Mouse (Mus musculus) midbrain, embryonic 15.5 days (tissue): ENCODE results near the gene Mum1. TPM values are rescaled to one million over a fixed set of nuclear protein-coding genes. Genes with fewer than 3 reads are reported as not detected.

Source experiments
- ATAC-seq: fragments of 200-750 bp; cut with Nextera tagmentation; replicated peaks from 2 replicates; pipeline ENCODE4 v1.8.0; 2017; ENCODE audit warnings: moderate TSS enrichment
- H3K27ac ChIP-seq: fragments of 300-500 bp; sonication (generic); 2 replicates; pipeline ENCODE4 v1.5.1; 2015; ENCODE audit warnings: mild to moderate bottlenecking, inconsistent platforms
- H3K27me3 ChIP-seq: fragments of 300-500 bp; sonication (generic); replicated peaks from 2 replicates; pipeline ENCODE4 v1.6.1; 2015; ENCODE audit warnings: inconsistent platforms
- H3K36me3 ChIP-seq: fragments of 300-500 bp; sonication (generic); replicated peaks from 2 replicates; pipeline ENCODE4 v1.6.1; 2015; ENCODE audit warnings: inconsistent platforms
- H3K4me1 ChIP-seq: fragments of 300-500 bp; sonication (generic); 2 replicates; pipeline ENCODE4 v1.6.1; 2015; ENCODE audit warnings: inconsistent platforms
- H3K4me2 ChIP-seq: fragments of 300-500 bp; sonication (generic); 2 replicates; pipeline ENCODE4 v1.6.1; 2015; ENCODE audit warnings: inconsistent platforms, mild to moderate bottlenecking, moderate library complexity
- H3K4me3 ChIP-seq: fragments of 300-500 bp; sonication (generic); 2 replicates; pipeline ENCODE4 v1.5.1; 2015; ENCODE audit warnings: mild to moderate bottlenecking, inconsistent platforms
- H3K9ac ChIP-seq: fragments of 300-500 bp; sonication (generic); 2 replicates; pipeline ENCODE4 v1.6.1; 2015; ENCODE audit warnings: mild to moderate bottlenecking, inconsistent platforms
- H3K9me3 ChIP-seq: fragments of 300-500 bp; sonication (generic); 2 replicates; pipeline ENCODE4 v1.6.1; 2016; ENCODE audit warnings: inconsistent platforms
- WGBS: fragments of 180-500 bp; shearing (Covaris S2); methylation state at CpG from one replicate; pipeline ENCODE4 v1.1.7; 2015; ENCODE audit warnings: mixed read lengths; 5-methylcytosine and 5-hydroxymethylcytosine counted together
- polyA plus RNA-seq: library from polyadenylated mRNA; unstranded; fragments of >200 nt; fragmentation: Nextera tagmentation; extraction: Ambion mirVana; gene quantifications from 2 replicates; pipeline ENCODE4 v1.2.1, GENCODE M21; 2015

The Mum1 gene
- polyA plus RNA-seq, 1 experiment from 2014 or later: 59.5 TPM

DNA sequence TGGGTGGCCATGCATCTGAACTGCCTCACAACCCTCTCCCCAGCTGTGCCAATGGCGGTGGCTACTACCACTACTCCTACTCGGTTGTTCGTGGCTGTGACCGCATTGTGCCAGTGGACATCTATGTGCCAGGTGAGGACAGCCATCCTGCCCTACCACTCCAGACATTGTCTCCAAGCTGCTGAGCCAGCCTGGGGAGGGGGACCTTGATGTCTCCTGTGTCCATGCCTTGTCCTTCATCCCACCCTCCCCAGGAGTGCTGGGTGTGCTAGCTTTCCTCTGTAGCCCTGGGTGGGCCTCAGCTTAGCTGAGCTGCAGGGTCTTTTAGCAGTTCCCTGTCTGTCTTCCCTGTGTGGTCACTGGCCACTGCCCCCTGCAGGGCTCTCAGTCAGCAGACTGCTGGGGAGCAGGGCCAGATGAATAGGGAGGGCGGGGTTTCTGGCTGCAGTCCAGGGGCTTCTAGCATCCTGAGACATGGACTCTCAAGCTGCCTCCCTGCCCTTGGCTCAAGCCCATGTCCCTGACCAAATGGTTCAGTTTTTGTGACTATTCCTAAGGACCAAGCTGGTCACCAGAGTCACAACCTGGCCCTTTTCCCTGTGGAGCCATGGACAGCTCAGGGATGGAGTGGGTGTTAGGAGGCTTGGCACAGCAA is 29.8 kb downstream of the Mum1 start:
- Histone ChIP-seq H3K4me2 (no peak overlapping the region), H3K4me1 (peaks cover 23% of the 10 kb centered on the region), H3K36me3 (peaks cover 24% of the 10 kb centered on the region; the same call in 1 of the 2 replicates), H3K4me3 (no peak overlapping the region), H3K27ac (no peak overlapping the region), H3K27me3 (no peaks in the 10 kb centered on the region), H3K9ac (no peak overlapping the region), H3K9me3 (no peaks in the 10 kb centered on the region)
- no peak for ATAC-seq
- 80% methylated on average over 5 of the region's 5 CpGs for WGBS

DNA sequence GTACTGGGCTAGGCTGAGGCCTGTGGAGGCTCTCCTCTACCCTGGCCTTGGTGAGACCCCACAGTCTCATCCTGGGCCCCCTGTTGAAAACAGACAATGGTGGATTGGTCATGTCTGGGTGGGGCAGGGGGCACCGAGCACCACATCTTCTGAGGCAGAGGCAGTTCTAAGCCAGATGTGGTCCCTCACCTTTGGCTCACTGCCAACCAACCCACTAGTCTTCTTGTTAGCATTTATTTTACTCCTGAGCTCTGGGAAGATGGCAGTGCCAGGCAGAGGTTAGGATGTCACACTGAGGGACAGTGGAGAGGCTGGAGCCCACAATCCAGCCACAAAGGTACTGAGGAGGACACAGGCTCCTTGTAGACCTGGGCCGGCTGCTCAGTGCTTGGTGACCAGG is 31.7 kb downstream of the Mum1 start:
- H3K27ac ChIP-seq: no peak overlapping the region
- no peaks in the 10 kb centered on the region for H3K9me3 ChIP-seq
- H3K36me3 ChIP-seq: peaks cover 24% of the 10 kb centered on the region; the same call in 1 of the 2 replicates
- ATAC-seq: no peak
- H3K4me1 ChIP-seq: peaks cover 36% of the 10 kb centered on the region
- no peak overlapping the region for H3K9ac ChIP-seq
- 90% methylated on average over 2 of the region's 2 CpGs for WGBS
- H3K4me2 ChIP-seq: no peak overlapping the region
- H3K4me3 ChIP-seq: no peak overlapping the region
- H3K27me3 ChIP-seq: no peaks in the 10 kb centered on the region

DNA sequence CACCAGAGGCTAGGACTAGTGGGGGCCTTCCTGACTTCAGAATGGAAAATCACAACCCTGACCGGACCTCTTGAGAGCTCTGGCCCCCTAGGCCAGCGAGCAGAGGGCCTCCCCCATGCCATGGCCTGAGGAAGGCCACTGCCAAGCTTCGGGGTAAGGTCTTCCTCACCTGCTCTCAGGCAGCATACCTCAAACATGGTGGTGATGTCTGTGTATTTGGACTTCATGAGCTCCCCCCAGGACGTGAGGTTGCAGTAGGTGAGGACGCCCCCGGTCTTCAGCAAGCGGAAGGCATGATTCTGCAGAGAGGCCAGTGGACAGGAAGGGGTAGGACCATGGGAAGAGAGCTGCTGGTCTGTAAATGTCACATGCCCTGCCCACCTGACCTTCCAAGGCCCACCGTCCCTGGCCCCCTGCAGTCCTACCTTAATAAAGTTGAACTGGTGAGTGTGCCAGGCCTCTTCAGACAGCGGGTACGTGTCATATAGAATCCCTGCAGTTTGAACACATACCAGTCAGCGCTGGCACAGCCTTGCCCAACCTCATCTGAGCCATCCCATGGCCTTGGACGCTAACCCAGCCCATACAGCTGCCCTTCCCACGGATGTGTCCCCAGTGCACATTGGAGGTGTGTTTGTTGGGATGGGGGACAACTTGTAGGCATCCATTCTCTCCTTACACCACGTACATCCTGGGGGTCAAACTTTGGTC is 32.7 kb downstream of the Mum1 start:
- 93% methylated on average over 14 of the region's 14 CpGs for WGBS
- peaks cover 36% of the 10 kb centered on the region for H3K4me1 ChIP-seq
- H3K9me3 ChIP-seq: no peaks in the 10 kb centered on the region
- peaks cover 24% of the 10 kb centered on the region; the same call in 1 of the 2 replicates for H3K36me3 ChIP-seq
- H3K27me3 ChIP-seq: no peaks in the 10 kb centered on the region
- H3K9ac ChIP-seq: 0 out of 2 replicates have a peak overlapping the region, but pooled peaks have one; percentile 17
- H3K27ac ChIP-seq: no peak overlapping the region
- H3K4me3 ChIP-seq: no peak overlapping the region
- no peak overlapping the region for H3K4me2 ChIP-seq
- no peak for ATAC-seq

DNA sequence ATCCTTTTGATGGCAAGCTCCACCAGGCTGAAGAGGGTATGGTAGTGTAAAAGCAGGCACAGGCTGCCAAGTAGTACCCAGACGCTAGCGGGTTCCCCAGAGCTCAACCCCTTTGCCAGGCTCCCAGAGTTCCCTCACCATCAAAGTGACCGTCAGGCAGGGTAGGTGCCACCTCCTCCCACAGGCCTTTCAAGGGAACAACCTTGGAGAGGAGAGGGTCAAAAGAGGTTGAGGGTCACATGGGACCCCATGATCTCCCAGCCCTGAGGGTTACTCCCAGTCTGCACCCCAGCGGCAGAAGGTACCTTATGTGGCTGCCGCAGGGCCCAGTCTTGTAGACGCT is 33.2 kb downstream of the Mum1 start:
- no peak overlapping the region for H3K27ac ChIP-seq
- H3K4me3 ChIP-seq: no peak overlapping the region
- H3K4me1 ChIP-seq: peaks cover 40% of the 10 kb centered on the region
- 68% methylated on average over 6 of the region's 6 CpGs for WGBS
- no peak overlapping the region for H3K9ac ChIP-seq
- H3K9me3 ChIP-seq: no peaks in the 10 kb centered on the region
- no peaks in the 10 kb centered on the region for H3K27me3 ChIP-seq
- peaks cover 24% of the 10 kb centered on the region; the same call in 1 of the 2 replicates for H3K36me3 ChIP-seq
- ATAC-seq: no peak
- peak overlapping the region; percentile 86 for H3K4me2 ChIP-seq

DNA sequence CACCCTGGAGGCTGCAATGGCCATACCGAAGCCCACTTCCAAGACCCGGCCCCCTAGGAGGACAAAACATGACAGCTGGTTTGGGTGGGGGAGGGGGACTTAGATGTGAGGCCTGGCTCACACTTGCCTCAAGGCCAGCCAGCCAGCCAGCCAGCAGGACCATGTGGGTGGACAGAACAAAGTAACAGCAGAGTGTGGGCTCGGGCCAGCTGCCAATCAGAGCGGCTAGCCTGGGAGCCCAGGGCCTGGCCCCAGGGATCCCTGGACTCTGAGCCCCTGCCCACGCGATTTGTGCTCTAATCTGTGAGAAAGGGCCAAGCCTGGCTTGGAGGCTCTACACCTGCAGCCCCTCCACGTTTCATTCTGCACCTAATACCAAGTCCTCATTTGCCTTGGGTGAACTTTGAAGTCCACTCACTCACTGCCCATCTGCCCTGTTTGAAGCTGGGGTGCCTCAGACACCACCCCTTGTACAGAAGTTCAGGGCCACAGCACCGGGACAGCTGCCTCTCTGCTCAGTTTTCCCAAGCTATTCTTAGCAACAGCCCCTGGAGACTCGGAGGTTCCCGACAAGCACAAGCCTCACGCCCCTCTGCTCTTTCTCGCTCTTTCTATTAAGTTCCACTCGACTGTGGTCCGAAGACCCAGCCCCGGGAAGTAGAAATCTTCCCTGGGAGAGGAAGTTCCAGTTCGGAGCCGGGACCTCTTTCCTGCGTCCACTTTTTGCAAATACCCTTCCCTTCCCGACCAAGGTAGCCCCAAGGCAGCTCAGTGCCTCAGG is 33.8 kb downstream of the Mum1 start:
- H3K27me3 ChIP-seq: no peaks in the 10 kb centered on the region
- 3% methylated on average over 19 of the region's 19 CpGs for WGBS

DNA sequence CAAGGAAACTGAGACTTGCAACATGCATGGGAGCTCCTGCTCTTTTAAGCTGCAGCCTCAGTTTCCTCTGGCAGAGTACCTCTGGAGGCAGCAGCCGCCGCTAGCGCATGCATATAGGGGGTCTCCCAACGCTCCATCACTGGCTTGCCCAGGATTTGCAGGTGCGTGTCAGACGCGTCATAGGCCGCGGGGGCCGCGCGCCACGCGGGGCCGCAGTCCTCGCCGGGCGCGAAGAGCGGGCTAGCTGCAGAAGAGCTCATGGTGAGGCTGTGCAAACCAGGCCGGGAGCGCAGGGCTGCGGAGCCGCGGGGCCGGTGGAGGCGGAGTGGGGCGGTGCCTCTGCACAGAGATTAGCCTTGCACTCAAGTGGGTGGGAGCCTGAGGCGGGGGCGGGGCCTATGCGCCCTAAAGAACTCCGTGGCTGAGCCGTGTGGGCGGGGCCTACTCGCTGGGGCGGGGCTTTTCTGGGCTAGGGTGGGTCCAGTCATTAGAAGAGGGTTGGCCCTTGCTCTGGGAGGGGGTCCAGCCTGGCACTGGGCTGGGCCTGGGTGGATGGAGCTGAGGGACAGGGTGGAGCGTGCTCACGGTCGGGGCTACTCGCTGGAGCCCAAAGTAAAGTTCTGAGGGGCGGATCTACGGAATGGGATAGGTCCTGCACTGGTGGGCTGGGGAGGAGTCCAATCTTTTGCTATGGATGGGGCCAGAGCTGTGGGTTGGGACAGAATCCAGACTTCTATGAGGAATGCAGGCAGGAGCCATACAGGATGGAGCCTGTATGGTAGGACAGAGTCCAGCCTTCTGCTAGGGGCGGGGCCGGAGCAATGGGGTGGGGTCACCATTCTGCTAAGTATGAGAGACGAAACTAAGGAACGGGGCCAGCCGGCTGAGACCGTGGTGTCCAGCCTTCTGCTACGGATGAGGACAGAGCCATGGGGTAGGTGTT is 34.7 kb downstream of the Mum1 start, which contains the start of the genes Gamt and Dazap1:
Gene Gamt (minus strand): TSS at position 371 of the 943 bp plus-strand sequence.
Gene Dazap1 (plus strand): TSS at position 845 of the 943 bp plus-strand sequence.
- no peaks in the 10 kb centered on the region for H3K9me3 ChIP-seq
- no peaks in the 10 kb centered on the region for H3K27me3 ChIP-seq
- H3K9ac ChIP-seq: peak within 1 kb of the TSS; percentile 63
- H3K4me2 ChIP-seq: peak within 1 kb of the TSS; percentile 86
- H3K4me3 ChIP-seq: peak within 1 kb of the TSS; percentile 47
- peaks cover 9% of the 10 kb centered on the region; the same call in 1 of the 2 replicates for H3K36me3 ChIP-seq
- H3K27ac ChIP-seq: peak within 1 kb of the TSS; percentile 86
- peaks cover 47% of the 10 kb centered on the region for H3K4me1 ChIP-seq
- WGBS: 1% methylated on average over 43 of the region's 49 CpGs
- ATAC-seq: peak; percentile 73

More for the DNA sequence above, 33.8 kb downstream of the Mum1 start:
- Histone ChIP-seq H3K36me3 (peaks cover 18% of the 10 kb centered on the region; the same call in 1 of the 2 replicates), H3K9ac (peak overlapping the region; percentile 63), H3K4me1 (peaks cover 42% of the 10 kb centered on the region), H3K4me2 (peak overlapping the region; percentile 86), H3K4me3 (peak overlapping the region; percentile 47), H3K27ac (peak overlapping the region; percentile 86), H3K9me3 (no peaks in the 10 kb centered on the region)
- ATAC-seq: no peak

DNA sequence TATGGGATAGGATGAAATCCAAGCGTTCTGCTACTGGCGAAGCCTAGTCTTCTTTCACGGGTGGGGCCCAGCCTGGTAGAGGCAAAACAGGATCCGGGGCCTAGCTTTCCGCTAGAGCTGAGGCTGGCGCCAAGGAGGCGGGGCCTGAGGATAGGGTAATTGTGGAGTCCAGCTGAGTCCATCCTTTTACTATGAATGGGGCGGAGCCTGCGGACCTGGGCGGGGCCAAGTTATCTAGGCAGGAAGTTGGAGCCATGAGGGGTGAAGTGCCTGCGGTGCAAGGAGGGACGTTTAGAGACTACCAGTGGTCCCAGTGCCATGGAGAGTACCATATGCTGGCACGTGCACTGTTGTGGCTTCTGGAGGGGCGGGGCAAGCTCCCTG is 35.3 kb downstream of the Mum1 start:
- ATAC-seq: peak; percentile 40
- Histone ChIP-seq H3K27me3 (no peaks in the 10 kb centered on the region), H3K9me3 (no peaks in the 10 kb centered on the region), H3K27ac (peak overlapping the region; percentile 86), H3K9ac (peak overlapping the region; percentile 63), H3K4me3 (peak overlapping the region; percentile 47), H3K4me1 (peaks cover 50% of the 10 kb centered on the region), H3K4me2 (peak overlapping the region; percentile 86), H3K36me3 (peaks cover 5% of the 10 kb centered on the region; the same call in 1 of the 2 replicates)
- WGBS: 2% methylated on average over 14 of the region's 14 CpGs

DNA sequence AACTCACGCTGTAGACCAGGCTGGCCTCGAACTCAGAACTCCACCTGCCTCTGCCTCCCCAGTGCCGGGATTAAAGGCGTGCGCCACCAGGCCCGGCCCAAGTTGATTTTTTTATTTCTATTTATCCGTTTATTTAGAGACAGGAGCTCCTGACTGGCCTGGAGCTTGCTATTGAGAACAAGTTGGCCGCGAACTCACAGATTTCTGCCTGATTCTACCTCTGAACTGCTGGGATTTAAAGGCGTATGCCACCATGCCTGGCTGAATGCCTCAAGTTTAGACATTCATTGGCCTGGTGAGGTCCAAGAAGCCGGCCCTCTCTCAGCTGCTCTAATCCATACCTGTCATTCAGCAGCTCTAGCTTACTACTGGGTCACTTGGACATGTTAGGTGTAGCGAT is 35.9 kb downstream of the Mum1 start:
- H3K27ac ChIP-seq: peak overlapping the region; percentile 86; the same call in 1 of the 2 replicates
- H3K9ac ChIP-seq: no peak overlapping the region
- peak overlapping the region; percentile 86 for H3K4me2 ChIP-seq

DNA sequence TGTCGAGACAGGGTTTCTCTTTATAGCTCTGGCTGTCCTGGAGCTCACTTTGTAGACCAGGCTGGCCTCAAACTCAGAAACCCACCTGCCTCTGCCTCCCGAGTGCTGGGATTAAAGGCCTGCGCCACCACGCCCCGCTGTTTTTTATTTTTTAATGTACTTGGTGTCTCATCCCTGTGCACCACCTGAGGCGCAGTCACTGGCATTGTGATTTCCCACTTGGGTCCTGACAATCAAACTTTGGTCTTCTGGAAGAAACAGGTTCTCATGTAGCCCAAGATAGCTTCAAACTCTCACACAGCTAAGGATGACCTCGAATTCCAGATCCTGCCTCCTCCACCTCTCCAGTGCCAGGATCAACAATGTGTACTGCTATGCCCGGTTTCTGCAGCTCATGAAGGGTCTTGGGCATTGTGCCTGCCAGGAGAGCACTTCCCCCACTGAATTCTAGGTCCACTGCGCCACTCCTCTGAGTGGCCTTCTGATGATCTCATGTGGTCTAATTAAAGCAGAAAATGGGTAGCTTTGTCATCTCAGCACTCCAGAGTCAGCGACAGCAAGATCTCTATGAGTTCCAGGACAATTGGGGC is 36.6 kb downstream of the Mum1 start:
- Histone ChIP-seq H3K27ac (no peak overlapping the region), H3K9me3 (no peaks in the 10 kb centered on the region), H3K36me3 (0 out of 2 replicates have a peak, but pooled peaks cover 5% of the 10 kb centered on the region), H3K9ac (no peak overlapping the region), H3K4me1 (peaks cover 63% of the 10 kb centered on the region), H3K27me3 (no peaks in the 10 kb centered on the region), H3K4me2 (no peak overlapping the region), H3K4me3 (no peak overlapping the region)
- 91% methylated on average over 10 of the region's 10 CpGs for WGBS
- ATAC-seq: no peak

More for the DNA sequence above, 35.9 kb downstream of the Mum1 start:
- no peak for ATAC-seq
- Histone ChIP-seq H3K4me3 (no peak overlapping the region), H3K36me3 (0 out of 2 replicates have a peak, but pooled peaks cover 5% of the 10 kb centered on the region), H3K4me1 (peaks cover 56% of the 10 kb centered on the region), H3K9me3 (no peaks in the 10 kb centered on the region), H3K27me3 (no peaks in the 10 kb centered on the region)
- WGBS: 73% methylated on average over 12 of the region's 12 CpGs

DNA sequence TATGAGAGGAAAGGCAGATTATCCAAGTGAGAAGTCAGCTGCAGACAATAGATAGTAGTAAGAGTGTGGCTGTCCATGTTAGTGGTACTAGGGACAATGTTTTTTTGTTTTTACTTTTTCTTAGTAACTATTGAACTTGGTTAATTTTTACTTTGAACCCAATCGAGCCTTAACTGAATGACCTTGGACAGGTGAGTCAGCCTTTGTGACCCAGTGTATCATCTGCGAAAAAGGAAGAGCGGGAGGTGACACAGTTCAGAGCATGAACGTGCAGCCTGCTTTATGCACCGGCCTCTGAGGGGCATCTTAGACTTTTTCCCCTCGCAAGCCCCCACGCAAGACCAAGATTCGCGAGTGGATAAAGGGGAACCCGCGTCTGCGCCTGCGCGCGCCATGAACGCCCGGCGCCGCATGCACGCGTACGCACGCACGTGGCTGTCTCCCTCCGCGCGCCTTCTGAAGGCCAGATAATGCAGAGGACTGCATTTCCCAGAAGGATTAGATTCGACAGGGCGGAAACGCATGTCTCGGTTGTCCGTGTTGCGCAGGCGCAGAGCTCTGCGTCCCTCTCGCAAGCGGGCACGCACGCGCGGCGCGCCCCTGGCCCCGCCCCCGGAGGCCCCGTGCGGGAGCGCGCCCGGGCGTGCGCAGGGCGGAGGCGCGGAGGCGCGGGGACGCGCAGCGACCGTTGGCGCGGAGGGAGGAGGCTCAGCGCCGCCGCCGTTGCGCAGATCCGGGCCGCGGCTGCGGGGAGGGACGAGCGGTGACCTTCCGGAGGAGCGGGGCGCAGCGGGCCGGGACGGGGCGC is 38.3 kb downstream of the Mum1 start:
- Histone ChIP-seq H3K9me3 (no peaks in the 10 kb centered on the region), H3K4me3 (peak overlapping the region; percentile 93), H3K27me3 (no peaks in the 10 kb centered on the region), H3K9ac (peak overlapping the region; percentile 96), H3K27ac (peak overlapping the region; percentile 81), H3K4me2 (peak overlapping the region; percentile 74), H3K4me1 (peaks cover 77% of the 10 kb centered on the region), H3K36me3 (no peaks in the 10 kb centered on the region)
- 1% methylated on average over 75 of the region's 81 CpGs for WGBS
- peak; percentile 76 for ATAC-seq
